Mouse (Mus musculus) myocyte (in vitro differentiated cells): ENCODE data around the gene Sept11.
A peak's percentile ranks its signal among the peaks of the same experiment; 100 is the strongest.

Experiments
- MAX ChIP-seq: IDR thresholded peaks from one replicate; pipeline ENCODE4 v1.6.1; 2011; ENCODE audit warnings: low read depth, mild to moderate bottlenecking, control low read depth
- POLR2A ChIP-seq: IDR thresholded peaks from one replicate; pipeline ENCODE4 v1.6.1; 2011; ENCODE audit warnings: low read depth, mild to moderate bottlenecking, control low read depth, moderate library complexity; ENCODE audit not compliant: insufficient read length
- POLR2AphosphoS2 ChIP-seq: IDR thresholded peaks from one replicate; pipeline ENCODE4 v1.6.1; 2011; ENCODE audit warnings: low read depth, control low read depth; ENCODE audit not compliant: insufficient read length
- REST ChIP-seq: IDR thresholded peaks from one replicate; pipeline ENCODE4 v1.6.1; 2011; ENCODE audit warnings: mild to moderate bottlenecking, control low read depth, moderate library complexity; ENCODE audit not compliant: insufficient read depth, insufficient read length
- TCF12 ChIP-seq: IDR thresholded peaks from one replicate; pipeline ENCODE4 v1.6.1; 2011; ENCODE audit warnings: mild to moderate bottlenecking, control low read depth; ENCODE audit not compliant: poor library complexity, insufficient read depth, severe bottlenecking
- USF1 ChIP-seq: IDR thresholded peaks from one replicate; pipeline ENCODE4 v1.6.1; 2011; ENCODE audit warnings: low read depth, mild to moderate bottlenecking, control low read depth, moderate library complexity

DNA sequence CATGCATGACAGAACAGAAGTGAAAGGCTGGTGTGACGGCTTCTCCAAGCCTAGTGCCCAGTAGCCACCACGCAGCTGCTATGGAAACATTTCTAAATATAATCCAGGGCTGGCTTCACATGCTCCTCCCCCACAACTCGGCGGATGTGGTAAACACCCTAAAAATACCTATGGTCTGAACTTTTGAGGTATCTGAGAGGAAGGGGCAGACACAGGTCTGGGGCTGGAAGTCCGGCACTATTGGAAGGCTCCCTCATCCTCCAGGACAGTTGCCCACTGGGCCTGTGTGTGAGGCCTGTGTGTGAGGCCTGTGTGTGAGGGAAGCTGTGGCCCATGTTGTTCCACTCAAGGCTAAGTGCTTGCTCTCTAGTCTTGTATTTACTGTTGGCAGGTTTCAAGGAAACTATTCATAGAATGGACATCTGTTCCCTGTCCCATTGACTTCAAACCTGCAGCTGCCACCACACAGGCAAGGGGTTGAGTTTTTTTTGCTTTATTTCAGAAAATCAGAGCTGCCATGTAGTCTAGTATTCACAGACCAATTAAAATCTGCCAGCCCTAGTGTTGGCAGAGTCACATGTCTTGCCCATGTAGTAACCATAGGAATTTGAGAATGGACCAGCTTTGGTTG is 43.8 kb downstream of the Sept11 start:
- TF ChIP-seq POLR2A: no peak
- peak; percentile 27 for TF ChIP-seq USF1
- TF ChIP-seq TCF12: peak; percentile 78
- no peak for TF ChIP-seq REST
- no peak for TF ChIP-seq MAX
- TF ChIP-seq POLR2AphosphoS2: no peak
